Mouse (Mus musculus): ENCODE results near the gene Cd6. TPM values are rescaled to one million over a fixed set of nuclear protein-coding genes. Genes with fewer than 3 reads are reported as not detected.

Gene Cd6
- polyA plus RNA-seq, 1 experiment from 2014 or later: 0.23 TPM

GRCm38 (mm10) chr19:10750161-10750560 is 79.7 kb downstream of the Cd6 start:
- Histone ChIP-seq H3K9me3 (ENCODE audit: control insufficient read depth, low read length) (no peaks in the 10 kb centered on the region), H3K4me2 (ENCODE audit: low read depth, low read length) (no peak overlapping the region), H3K36me3 (ENCODE audit: control insufficient read depth, insufficient read depth, low read length) (no peaks in the 10 kb centered on the region), H3K4me1 (ENCODE audit: control insufficient read depth, insufficient read depth, low read length) (no peaks in the 10 kb centered on the region), H3K9ac (ENCODE audit: low read depth, low read length) (no peak overlapping the region), H3K27ac (ENCODE audit: low read length) (no peak overlapping the region), H3K27me3 (replicated peaks; ENCODE audit: control insufficient read depth, insufficient read depth, low read length) (no peaks in the 10 kb centered on the region), H3K4me3 (ENCODE audit: low read length) (no peak overlapping the region)
- WGBS: 73% methylated on average over 6 of the region's 6 CpGs
- ATAC-seq: no peak

- no peak overlapping the region for H3K27ac ChIP-seq (ENCODE audit: low read length)
- no peaks in the 10 kb centered on the region for H3K27me3 ChIP-seq (replicated peaks; ENCODE audit: control insufficient read depth, insufficient read depth, low read length)
- H3K36me3 ChIP-seq (ENCODE audit: control insufficient read depth, insufficient read depth, low read length): no peaks in the 10 kb centered on the region
- no peaks in the 10 kb centered on the region for H3K4me1 ChIP-seq (ENCODE audit: control insufficient read depth, insufficient read depth, low read length)
- 84% methylated on average over 6 of the region's 6 CpGs for WGBS
- no peak overlapping the region for H3K4me2 ChIP-seq (ENCODE audit: low read depth, low read length)
- no peaks in the 10 kb centered on the region for H3K9me3 ChIP-seq (ENCODE audit: control insufficient read depth, low read length)
- ATAC-seq: no peak
- H3K9ac ChIP-seq (ENCODE audit: low read depth, low read length): no peak overlapping the region
- H3K4me3 ChIP-seq (ENCODE audit: low read length): no peak overlapping the region
Observed at GRCm38 (mm10) chr19:10749295-10749694, 80.6 kb downstream of the Cd6 start.

- no peak overlapping the region for H3K4me2 ChIP-seq (ENCODE audit: low read depth, low read length)
- H3K9me3 ChIP-seq (ENCODE audit: control insufficient read depth, low read length): no peaks in the 10 kb centered on the region
- H3K4me3 ChIP-seq (ENCODE audit: low read length): no peak overlapping the region
- H3K36me3 ChIP-seq (ENCODE audit: control insufficient read depth, insufficient read depth, low read length): no peaks in the 10 kb centered on the region
- ATAC-seq: no peak
- H3K4me1 ChIP-seq (ENCODE audit: control insufficient read depth, insufficient read depth, low read length): no peaks in the 10 kb centered on the region
- no peaks in the 10 kb centered on the region for H3K27me3 ChIP-seq (replicated peaks; ENCODE audit: control insufficient read depth, insufficient read depth, low read length)
- H3K27ac ChIP-seq (ENCODE audit: low read length): no peak overlapping the region
- WGBS: 68% methylated on average over 11 of the region's 11 CpGs
- no peak overlapping the region for H3K9ac ChIP-seq (ENCODE audit: low read depth, low read length)
Observed at GRCm38 (mm10) chr19:10748401-10749102, 81.3 kb downstream of the Cd6 start.

GRCm38 (mm10) chr19:10747718-10748117 is 82.1 kb downstream of the Cd6 start:
- no peak overlapping the region for H3K4me2 ChIP-seq (ENCODE audit: low read depth, low read length)
- no peak overlapping the region for H3K4me3 ChIP-seq (ENCODE audit: low read length)
- no peak overlapping the region for H3K9ac ChIP-seq (ENCODE audit: low read depth, low read length)
- no peaks in the 10 kb centered on the region for H3K9me3 ChIP-seq (ENCODE audit: control insufficient read depth, low read length)
- no peak for ATAC-seq
- H3K27me3 ChIP-seq (replicated peaks; ENCODE audit: control insufficient read depth, insufficient read depth, low read length): no peaks in the 10 kb centered on the region
- WGBS: 65% methylated on average over 6 of the region's 6 CpGs
- no peaks in the 10 kb centered on the region for H3K4me1 ChIP-seq (ENCODE audit: control insufficient read depth, insufficient read depth, low read length)
- no peak overlapping the region for H3K27ac ChIP-seq (ENCODE audit: low read length)
- H3K36me3 ChIP-seq (ENCODE audit: control insufficient read depth, insufficient read depth, low read length): no peaks in the 10 kb centered on the region

- no peak for ATAC-seq
- H3K36me3 ChIP-seq (ENCODE audit: control insufficient read depth, insufficient read depth, low read length): no peaks in the 10 kb centered on the region
- no peaks in the 10 kb centered on the region for H3K4me1 ChIP-seq (ENCODE audit: control insufficient read depth, insufficient read depth, low read length)
- H3K9me3 ChIP-seq (ENCODE audit: control insufficient read depth, low read length): no peaks in the 10 kb centered on the region
- H3K27me3 ChIP-seq (replicated peaks; ENCODE audit: control insufficient read depth, insufficient read depth, low read length): no peaks in the 10 kb centered on the region
- no peak overlapping the region for H3K4me2 ChIP-seq (ENCODE audit: low read depth, low read length)
- 71% methylated on average over 7 of the region's 7 CpGs for WGBS
- no peak overlapping the region for H3K4me3 ChIP-seq (ENCODE audit: low read length)
- no peak overlapping the region for H3K27ac ChIP-seq (ENCODE audit: low read length)
- H3K9ac ChIP-seq (ENCODE audit: low read depth, low read length): no peak overlapping the region
Observed at GRCm38 (mm10) chr19:10747182-10747581, 82.7 kb downstream of the Cd6 start.

DNA sequence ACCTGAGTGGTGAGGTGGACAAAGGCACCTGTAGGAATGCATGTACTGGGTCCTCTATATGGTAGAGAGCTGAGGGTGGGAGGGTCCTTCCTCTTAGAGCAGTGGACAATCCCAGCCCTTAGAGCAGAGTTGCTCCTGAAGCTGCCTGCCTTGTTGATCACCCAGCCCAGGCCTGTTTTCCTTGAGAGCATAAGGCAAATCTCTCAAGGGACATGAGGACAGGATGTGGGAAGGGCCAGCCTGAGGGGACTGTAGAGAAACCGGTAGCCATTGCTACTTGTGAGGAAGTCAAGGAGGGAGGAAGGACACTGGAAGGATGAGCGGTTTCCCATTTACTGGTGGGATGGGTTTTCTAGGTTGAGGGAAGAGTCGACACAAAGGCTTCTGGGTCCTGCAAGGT is 87.3 kb downstream of the Cd6 start:
- no peak for ATAC-seq
- Histone ChIP-seq H3K27ac (ENCODE audit: low read length) (no peak overlapping the region), H3K4me1 (ENCODE audit: control insufficient read depth, insufficient read depth, low read length) (no peaks in the 10 kb centered on the region), H3K4me3 (ENCODE audit: low read length) (no peak overlapping the region), H3K9ac (ENCODE audit: low read depth, low read length) (no peak overlapping the region), H3K27me3 (replicated peaks; ENCODE audit: control insufficient read depth, insufficient read depth, low read length) (no peaks in the 10 kb centered on the region), H3K4me2 (ENCODE audit: low read depth, low read length) (no peak overlapping the region), H3K9me3 (ENCODE audit: control insufficient read depth, low read length) (no peaks in the 10 kb centered on the region), H3K36me3 (ENCODE audit: control insufficient read depth, insufficient read depth, low read length) (no peaks in the 10 kb centered on the region)
- 65% methylated on average over 3 of the region's 3 CpGs for WGBS

DNA sequence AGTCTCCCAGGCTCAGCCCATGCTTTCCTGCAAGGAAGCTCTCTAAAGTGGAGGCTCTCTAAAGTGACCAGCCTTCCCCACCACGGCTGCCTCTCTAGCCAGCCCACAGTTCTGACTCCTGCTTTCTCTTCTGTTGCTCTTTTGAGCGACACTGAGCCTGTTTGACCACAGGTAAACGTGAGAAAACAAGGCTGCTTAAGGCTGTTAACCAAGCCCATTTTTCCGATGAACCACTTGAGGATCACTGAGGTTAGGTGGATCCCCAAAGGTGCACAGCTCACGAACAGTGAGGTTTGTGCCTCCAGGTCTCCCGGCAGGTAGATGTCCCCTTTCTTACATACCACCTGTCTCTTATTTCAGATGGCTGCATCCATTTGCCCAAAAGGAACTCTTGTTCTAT is 87.7 kb downstream of the Cd6 start:
- no peak overlapping the region for H3K4me2 ChIP-seq (ENCODE audit: low read depth, low read length)
- 78% methylated on average over 6 of the region's 6 CpGs for WGBS
- no peak overlapping the region for H3K27ac ChIP-seq (ENCODE audit: low read length)
- H3K36me3 ChIP-seq (ENCODE audit: control insufficient read depth, insufficient read depth, low read length): no peaks in the 10 kb centered on the region
- no peaks in the 10 kb centered on the region for H3K27me3 ChIP-seq (replicated peaks; ENCODE audit: control insufficient read depth, insufficient read depth, low read length)
- no peak overlapping the region for H3K9ac ChIP-seq (ENCODE audit: low read depth, low read length)
- no peaks in the 10 kb centered on the region for H3K4me1 ChIP-seq (ENCODE audit: control insufficient read depth, insufficient read depth, low read length)
- H3K4me3 ChIP-seq (ENCODE audit: low read length): no peak overlapping the region
- ATAC-seq: no peak
- H3K9me3 ChIP-seq (ENCODE audit: control insufficient read depth, low read length): no peaks in the 10 kb centered on the region

GRCm38 (mm10) chr19:10740641-10741440 is 89.0 kb downstream of the Cd6 start:
- H3K4me1 ChIP-seq (ENCODE audit: control insufficient read depth, insufficient read depth, low read length): no peaks in the 10 kb centered on the region
- no peak for ATAC-seq
- WGBS: 34% methylated on average over 11 of the region's 11 CpGs
- no peak overlapping the region for H3K9ac ChIP-seq (ENCODE audit: low read depth, low read length)
- no peaks in the 10 kb centered on the region for H3K27me3 ChIP-seq (replicated peaks; ENCODE audit: control insufficient read depth, insufficient read depth, low read length)
- H3K9me3 ChIP-seq (ENCODE audit: control insufficient read depth, low read length): no peaks in the 10 kb centered on the region
- no peak overlapping the region for H3K27ac ChIP-seq (ENCODE audit: low read length)
- no peak overlapping the region for H3K4me3 ChIP-seq (ENCODE audit: low read length)
- no peak overlapping the region for H3K4me2 ChIP-seq (ENCODE audit: low read depth, low read length)
- H3K36me3 ChIP-seq (ENCODE audit: control insufficient read depth, insufficient read depth, low read length): no peaks in the 10 kb centered on the region

DNA sequence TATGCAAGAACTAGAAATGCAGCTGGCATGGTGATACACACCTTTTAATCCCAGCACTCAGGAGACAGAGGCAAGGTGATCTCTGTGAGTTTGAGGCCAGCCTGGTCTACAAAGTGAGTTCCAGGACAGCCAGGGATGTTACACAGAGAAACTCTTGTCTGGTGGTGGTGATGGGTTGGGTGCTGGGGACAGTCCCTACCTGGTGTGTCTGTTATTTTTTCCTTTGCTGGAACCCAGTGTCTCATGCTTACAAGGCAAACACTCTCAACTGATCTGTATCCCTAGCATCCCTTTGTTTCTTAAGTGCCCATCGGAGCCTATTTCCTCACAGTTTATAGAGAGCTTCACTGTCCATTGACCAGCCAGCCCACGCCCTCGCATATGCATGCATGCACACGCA is 89.9 kb downstream of the Cd6 start:
- no peaks in the 10 kb centered on the region for H3K4me1 ChIP-seq (ENCODE audit: control insufficient read depth, insufficient read depth, low read length)
- H3K36me3 ChIP-seq (ENCODE audit: control insufficient read depth, insufficient read depth, low read length): no peaks in the 10 kb centered on the region
- ATAC-seq: no peak
- WGBS: 95% methylated on average over 4 of the region's 4 CpGs
- no peak overlapping the region for H3K27ac ChIP-seq (ENCODE audit: low read length)
- H3K4me2 ChIP-seq (ENCODE audit: low read depth, low read length): no peak overlapping the region
- no peaks in the 10 kb centered on the region for H3K9me3 ChIP-seq (ENCODE audit: control insufficient read depth, low read length)
- no peak overlapping the region for H3K9ac ChIP-seq (ENCODE audit: low read depth, low read length)
- H3K4me3 ChIP-seq (ENCODE audit: low read length): no peak overlapping the region
- H3K27me3 ChIP-seq (replicated peaks; ENCODE audit: control insufficient read depth, insufficient read depth, low read length): no peaks in the 10 kb centered on the region
